Mouse (Mus musculus) thymus, adult 2 months (tissue): Measurements from ENCODE around the gene Myh9.

Source experiments
- CTCF ChIP-seq: fragments of 200-500 bp; IDR thresholded peaks from 2 replicates; pipeline ENCODE4 v1.5.1; 2012; ENCODE audit warnings: mild to moderate bottlenecking, control low read depth, low read length, moderate library complexity, borderline replicate concordance; ENCODE audit not compliant: control insufficient read depth, poor library complexity, insufficient read depth; ENCODE audit errors: extremely low read depth
- POLR2A ChIP-seq: fragments of 200-500 bp; IDR thresholded peaks from 2 replicates; pipeline ENCODE4 v1.6.1; 2012; ENCODE audit warnings: mild to moderate bottlenecking, low read length, control low read depth, moderate library complexity; ENCODE audit not compliant: control insufficient read depth, poor library complexity, insufficient read depth; ENCODE audit errors: extremely low read depth

- no peak for TF ChIP-seq POLR2A
- TF ChIP-seq CTCF: no peak
Observed at GRCm38 (mm10) chr15:77761083-77761482, 80.9 kb downstream of the Myh9 start.
